Mouse (Mus musculus) embryo, embryonic 9.5 days (tissue): ENCODE results near the gene Ak4.

ENCODE experiments used
- DNase-seq: peaks from one replicate; pipeline ENCODE4 v3.0.0-alpha.2; 2017; ENCODE audit errors: extremely low spot score

The Ak4 gene

DNA sequence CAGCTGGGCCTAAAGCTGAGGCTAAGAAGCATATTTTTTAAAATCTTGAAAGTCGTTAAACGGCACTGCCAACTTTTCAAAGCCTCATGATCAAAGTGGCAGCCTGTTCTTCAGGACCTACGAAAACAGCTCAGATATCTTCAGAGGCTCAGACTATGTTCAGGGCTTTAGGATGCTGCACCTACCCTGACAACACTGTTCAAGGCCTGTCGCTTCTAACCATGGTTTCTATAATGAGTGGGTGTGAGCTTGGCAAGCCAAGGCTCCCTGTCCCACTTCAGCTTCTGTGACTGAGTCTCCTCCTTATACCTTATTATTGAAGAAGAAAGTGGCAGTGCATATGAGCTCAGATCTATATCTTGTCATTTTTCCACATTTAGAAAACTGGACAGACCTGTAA, 40.3 kb downstream of the Ak4 start:
- no peak for DNase-seq

DNA sequence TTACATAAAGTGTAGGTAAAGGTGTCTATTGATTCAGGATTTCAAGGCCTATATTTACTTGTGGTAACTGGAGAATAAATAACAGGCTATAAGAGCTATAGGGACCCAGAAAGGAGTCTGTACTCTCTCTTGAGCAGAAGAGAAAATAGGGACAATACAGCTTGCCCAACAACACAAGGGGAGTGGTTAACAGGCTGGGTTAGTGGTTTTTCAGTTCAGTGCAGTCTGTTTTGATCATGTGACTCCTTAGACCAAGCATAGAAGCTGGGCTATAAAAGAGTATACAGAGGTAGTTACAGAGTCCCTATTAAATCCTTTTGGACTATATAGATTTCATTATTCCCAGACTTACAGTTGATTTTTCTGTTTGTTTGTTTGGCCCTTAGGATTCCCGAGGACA, 41.0 kb downstream of the Ak4 start:
- no peak for DNase-seq

DNA sequence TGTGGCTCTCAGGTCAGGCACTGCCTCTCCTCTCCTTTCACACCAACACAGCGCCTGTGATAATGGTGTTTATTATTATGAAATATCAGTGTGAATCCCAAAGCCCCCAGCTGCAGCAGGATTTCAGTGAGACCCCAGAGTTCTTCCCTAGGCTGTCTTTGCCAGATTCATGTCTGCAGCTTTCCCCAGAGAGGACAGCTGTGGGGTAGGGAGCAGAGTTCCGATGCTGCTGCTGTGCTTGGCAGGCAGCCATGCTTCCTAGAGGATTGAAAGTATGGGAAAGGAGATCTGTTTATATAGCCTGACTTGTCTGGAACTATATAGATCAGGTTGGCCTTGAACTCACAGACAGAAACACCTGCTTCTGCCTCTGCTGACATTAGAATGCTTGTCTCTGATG, 43.0 kb downstream of the Ak4 start:
- no peak for DNase-seq

DNA sequence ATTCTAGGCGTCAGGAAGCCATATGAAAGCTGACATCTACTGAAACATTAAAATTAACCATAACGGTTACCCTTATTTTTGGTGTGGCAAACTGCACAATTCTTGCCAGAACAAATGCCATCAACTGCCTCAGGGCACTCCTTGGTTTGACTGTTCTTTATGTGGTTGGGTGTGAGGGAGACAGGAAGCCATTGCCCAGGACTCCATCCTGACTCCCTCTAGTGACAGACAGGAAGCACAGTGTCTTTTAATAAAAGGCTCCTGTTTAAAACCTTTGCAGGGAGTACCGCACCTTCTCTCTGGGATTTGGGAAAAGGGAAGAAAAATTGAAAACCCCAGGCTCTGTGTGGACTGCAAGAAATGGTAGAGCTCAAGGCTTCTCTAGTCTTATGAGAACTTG, 47.2 kb downstream of the Ak4 start:
- DNase-seq: no peak

DNA sequence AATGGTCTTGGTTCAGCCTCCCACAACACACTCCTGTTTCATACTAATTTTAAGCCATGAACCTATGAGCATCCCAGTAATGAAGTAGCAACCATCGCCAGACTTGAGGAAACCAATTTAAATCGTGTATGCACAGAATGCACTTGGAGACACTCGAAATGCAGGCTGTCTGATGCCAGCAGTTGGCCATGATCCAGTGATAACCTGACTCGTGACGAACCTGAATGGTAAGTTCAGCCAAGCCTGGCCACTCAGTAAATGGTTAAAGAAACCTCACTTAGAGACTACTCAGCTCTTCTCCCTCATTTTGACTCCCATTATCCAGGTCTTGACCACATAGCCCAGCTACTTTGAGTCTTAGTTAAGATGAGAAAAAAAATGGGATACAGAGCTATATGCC, 50.2 kb downstream of the Ak4 start:
- no peak for DNase-seq

DNA sequence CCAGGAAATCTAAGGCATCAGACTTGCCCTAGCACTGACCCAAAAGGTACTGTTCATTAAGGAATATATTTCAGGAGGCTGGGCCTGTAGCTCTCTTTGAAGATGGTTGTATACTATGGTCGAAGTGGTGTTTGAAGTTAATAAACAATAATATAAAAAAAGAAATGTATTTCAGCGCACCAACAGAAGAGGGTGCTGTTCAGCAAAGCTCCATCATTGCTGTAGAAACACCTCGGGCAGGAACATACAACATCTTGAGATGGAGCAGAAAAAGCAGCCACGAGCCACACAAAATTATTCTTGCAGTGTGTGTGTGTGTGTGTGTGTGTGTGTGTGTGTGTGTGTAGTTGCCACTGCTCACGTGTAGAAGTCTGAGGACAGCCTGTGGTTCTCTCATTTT, 51.5 kb downstream of the Ak4 start:
- no peak for DNase-seq

DNA sequence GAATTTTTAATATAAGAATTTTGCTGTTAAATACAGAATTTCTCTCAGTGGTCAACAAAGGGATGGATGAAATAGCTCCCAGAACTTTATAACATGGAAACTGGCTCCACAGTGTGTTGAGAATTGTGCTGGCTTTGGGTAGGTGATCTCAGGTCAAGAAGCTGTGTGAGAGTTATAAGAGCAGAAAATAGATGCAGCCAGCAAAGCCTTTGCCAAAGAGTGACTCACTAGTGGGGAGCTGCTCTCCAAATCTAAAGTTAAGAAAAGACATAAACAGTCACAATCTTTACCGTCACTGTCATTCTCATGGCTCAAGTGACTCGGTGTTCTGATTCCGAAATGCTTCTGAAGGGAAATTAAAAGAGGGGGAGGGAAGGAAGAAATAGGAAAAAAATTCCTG, 53.7 kb downstream of the Ak4 start:
- no peak for DNase-seq

DNA sequence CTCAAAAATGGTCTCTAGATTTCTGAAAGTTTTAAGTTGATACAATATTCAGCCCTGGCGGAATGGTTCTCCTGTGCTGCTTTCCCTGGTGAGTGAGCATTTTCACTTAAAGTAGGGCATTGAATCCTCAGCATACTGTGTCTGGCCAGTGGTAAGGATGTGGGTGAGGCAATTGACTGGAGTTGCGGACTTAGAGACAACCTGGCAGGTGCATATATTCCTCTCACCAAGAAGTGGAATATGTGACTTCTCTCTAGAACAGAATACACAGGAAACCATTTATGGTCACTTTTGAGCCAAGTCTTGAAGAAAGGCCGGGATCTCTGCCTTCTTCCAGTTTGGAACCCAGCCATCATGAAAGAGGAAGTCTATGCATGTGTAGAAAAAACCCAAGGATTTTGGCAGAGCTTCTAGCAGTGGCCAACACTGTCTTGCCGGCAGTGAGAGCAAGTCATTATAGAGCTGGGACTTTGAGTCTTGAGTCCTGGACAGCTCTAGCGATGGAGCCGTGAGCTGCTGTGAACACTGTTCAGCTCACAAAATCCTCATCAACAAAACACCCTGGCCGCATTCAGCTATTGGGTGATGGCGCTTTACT, 71.3 kb downstream of the Ak4 start:
- DNase-seq: no peak

DNA sequence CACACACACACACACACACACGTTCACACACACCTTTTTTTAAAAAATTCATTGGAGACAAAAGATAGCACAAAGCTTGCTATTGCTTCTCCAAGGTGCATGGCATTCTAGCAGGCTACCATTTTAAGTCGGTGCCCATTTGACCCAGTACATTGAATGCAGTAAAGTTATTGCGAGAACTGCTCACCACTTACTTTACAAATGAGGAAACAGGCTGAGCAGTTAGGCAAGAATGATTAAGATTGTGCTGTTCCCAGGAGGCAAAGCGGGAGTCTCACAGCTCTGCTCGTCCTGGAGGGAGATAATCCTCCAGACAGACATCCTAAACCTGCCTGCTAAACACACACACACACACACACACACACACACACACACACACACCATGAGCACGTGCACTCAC, 72.6 kb downstream of the Ak4 start:
- no peak for DNase-seq

DNA sequence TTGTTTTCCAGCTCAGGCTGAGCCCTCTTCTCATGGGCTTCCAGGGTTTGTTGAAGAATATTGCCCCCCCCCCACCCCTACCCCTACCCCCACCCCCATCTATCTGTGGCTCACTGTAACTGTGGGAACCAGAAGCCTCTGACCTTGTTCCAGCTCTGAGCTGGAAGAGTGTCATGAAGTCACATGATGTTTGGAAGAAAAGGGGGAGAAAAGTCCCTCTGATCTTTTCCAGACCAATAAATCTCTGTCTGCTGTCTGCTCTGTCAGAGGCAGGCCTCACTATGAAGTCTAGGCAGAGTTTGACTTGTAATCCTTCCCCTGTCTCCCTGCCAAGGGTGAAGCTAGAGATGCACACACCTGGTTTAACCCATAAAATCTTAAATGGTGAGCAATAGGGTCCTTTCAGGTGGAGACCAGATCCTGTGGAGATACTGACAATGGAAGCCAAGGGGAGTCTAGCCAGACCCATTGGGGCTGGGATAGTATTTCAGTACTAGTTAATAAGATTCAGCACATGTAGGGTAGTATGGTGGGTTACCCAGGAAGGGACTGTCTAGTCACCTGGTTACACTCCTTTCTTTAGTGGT, 74.6 kb downstream of the Ak4 start:
- no peak for DNase-seq

DNA sequence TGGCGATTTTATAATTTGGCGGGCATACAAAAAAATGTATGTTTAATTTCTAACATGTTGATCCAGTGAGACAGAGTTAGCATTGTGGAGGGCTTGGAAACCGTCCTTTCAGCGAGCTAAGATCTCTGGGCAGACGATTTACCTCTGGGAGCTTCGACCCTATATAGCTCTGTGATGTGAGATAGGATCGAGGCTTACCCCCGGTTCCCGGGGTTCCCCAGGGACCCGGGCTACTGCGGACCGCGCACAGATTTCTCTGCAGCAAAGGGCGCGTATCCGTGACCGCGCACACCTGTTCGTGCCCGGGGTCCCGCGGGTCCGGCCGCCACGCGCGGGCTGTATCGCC, 77.1 kb downstream of the Ak4 start:
- DNase-seq: no peak

DNA sequence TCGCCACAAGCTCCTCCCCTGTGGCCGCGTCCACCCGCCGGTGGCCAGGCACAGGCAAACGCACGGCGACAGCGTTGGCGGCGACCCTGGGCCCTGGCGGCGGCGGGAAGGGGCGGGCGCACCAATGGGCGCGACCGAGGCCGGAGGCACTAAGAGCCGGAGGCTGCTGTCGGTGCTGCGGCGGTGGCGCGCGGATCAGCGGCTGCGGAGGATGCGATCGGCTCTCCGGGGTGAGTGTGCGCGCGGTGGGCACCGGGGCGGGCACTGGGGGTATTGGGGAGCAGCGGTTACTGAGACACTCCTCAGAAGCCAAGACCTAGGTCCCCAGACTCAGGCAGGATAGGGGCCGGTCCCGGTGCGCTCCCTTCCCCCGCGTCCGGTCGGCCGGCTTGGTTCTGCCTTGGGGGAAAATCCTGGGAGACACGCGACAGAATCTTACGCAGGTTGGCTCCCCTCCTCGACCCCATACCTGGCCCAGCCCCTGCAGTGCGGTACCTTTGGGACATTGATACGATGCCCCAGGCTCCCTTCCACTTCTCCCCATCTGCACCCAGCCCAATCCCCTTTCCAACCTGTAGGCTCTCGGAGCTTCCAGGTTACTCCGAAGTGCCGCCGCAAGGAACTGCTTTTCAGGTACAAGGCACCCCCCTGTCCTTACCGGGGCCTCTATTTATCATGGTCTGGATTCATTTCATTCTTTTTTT, 77.6 kb downstream of the Ak4 start, which contains the start of gene Dnajc6:
Gene Dnajc6, plus strand, starts transcription at position 115 of the 704 bp plus-strand sequence.
- peak; percentile 51 for DNase-seq

DNA sequence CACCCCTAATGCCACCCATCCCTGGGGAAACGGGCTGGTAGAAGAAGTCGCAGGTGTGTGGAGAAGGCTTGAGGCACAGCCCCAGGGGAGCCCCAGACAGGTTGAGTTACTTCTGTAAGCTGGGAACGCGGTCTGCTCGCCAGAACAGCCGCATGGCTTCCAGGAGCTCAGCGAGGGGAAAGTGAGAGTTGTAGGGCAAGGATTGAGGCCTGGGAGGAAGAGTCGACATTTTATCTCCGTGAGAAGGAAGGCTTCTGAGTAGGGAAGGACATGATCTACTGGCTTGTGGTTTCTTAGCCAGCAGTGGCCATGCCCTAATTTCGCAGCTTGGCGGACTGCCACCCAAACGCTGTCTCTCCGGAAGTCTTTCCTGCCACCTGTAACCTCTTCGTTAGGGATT, 78.3 kb downstream of the Ak4 start:
- no peak for DNase-seq

DNA sequence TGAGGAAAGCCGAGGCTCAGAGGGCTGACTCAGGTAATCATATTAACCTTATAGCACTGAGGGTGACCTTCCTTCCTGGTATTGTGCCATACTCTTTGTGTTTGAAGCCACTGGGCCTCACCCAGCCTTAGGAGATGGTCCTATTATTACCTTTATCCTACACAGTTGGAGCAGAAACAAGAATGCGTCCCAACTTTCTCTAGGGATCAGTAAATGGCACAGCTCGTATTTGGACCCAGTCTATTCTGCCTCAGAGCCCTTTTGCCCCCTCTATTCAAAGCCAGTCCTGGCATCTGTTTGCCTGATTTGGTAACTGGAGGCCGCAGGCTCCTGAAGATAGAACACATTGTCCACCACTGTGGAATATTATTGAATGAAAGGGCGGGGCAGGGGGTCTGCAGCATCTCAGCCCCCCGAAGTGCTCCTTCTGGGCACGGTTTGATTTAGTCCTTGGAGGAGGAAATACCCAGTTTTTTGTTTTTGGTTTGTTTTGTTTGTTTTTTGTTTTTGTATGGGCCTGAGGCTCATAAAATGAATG, 85.5 kb downstream of the Ak4 start:
- no peak for DNase-seq

DNA sequence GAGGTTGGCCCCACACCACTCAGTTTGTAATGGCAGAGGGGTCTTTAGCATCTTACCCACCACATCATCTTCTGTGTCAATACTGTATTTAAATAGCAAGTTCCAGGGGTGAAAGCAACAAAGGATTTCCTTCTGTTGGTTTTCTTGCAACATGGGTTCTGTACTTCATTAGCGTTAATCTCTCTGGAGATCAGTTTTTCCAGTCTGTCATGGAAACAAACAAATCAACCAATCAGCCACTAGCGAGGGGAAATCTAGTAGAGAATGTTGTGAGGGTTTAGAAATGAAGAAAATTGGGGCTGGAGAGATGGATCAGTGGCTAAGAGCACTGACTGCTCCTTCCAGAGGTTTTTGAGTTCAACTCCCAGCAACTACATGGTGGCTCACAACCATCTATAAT, 86.9 kb downstream of the Ak4 start:
- DNase-seq: no peak

DNA sequence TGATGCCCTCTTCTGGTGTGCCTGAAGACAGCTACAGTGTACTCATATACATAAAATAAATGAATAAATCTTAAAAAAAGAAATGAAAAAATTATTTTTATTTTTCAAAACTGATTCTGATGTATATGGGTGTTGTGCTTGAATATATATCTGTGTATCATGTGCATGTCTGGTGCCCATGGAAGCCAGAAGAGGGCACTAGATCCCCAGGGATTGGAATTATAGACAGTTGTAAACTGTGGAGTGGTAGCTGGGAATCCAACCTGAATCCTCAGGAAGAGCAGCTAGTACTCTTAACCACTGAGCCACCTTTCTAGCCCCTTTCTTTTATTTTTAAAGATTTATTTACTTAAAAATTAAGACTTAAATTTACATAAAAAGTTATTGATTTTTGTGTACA, 87.3 kb downstream of the Ak4 start:
- DNase-seq: no peak

DNA sequence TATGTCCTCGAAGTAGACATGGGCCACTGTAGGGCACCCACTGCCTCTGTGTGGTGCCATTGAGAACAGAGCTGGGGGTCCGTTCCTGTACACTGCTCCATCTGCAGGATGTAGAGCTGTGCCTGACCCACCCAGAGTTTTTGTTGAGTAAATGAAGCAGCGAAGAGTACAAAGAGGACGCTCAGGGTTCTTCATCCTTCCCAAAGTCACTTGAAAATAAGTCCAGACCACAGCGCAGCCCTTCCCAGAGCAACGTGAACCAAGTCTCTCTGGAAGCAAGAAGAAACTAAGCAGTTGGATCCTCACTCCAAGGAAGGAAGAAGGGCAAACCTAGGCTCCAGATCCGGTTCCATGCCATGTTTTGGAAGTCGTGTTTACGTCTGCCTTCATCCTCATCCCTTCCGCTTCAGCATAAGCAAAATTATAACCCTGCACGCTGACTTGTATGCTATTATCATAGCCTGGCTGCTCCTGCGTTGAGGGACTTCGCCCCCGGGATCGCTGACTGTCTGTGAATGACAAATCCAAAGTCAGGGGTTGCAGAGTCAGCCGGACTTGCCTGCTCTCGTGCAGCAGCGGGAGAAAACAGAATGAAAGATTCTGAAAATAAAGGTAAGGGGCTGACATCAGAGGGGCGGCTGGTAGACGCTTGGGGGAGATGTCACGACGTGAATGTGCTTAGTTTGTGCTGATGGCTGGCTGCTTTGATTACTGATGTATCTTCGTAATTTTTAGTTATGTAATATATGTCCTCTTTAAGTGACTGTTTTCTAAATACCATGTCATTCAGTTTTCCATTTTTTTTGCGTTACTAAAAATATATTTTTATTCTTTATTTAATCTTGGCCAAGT, 88.7 kb downstream of the Ak4 start:
- peak; percentile 51 for DNase-seq

DNA sequence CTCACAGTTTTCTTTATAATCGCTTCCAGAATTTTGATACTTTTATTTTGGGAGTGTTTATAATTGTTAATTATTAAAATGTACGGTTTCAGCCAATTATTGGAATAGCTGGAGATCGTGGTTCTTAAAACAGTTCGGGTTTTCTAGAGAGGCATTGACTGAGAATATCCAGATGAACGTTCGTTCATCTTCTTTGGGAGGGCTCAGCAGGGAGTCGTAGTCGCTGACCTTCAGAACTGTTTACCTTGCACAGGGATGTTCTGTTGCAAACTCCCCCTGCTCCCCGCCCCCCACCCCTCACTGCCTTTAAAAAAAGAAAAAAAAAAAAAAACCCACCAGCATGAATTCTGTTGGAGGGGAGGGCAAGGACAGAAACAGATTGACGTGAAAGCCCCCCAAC, 89.4 kb downstream of the Ak4 start:
- DNase-seq: no peak

DNA sequence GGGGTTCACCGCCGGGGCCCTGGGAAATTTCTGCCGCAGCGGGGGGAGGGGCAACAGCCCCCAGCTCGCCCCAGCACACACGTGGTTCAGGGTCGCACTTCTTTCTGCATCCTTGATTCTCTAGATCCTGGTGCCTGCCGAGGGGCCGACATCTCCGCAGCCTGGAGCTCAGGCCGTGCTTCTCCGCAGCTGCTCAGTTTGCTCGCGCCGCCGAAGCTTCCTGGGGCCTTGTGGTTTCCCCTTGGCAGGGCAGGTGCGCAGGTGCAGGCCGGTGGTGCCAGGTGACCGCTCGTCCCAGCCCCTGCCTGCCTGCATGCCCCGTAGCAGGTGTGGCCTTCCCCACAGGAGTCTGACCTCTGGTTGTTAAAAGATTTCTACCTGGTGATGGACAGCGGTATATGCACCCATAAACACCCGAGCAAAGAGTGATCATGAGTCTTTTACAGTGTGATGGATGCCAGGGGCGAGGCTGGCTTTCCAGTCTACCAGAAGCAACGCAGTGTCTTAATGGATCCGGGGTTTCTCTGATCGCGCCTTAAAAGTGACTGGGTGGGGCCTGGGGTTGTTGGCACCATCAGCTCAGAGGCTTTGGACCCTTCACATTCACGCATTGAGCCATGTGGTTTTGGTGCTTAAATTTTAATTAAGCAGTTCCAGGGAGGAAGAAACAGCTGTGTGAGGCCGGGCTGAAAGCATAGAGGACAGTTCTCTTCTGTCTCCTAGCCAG, 89.9 kb downstream of the Ak4 start:
- peak; percentile 42 for DNase-seq

DNA sequence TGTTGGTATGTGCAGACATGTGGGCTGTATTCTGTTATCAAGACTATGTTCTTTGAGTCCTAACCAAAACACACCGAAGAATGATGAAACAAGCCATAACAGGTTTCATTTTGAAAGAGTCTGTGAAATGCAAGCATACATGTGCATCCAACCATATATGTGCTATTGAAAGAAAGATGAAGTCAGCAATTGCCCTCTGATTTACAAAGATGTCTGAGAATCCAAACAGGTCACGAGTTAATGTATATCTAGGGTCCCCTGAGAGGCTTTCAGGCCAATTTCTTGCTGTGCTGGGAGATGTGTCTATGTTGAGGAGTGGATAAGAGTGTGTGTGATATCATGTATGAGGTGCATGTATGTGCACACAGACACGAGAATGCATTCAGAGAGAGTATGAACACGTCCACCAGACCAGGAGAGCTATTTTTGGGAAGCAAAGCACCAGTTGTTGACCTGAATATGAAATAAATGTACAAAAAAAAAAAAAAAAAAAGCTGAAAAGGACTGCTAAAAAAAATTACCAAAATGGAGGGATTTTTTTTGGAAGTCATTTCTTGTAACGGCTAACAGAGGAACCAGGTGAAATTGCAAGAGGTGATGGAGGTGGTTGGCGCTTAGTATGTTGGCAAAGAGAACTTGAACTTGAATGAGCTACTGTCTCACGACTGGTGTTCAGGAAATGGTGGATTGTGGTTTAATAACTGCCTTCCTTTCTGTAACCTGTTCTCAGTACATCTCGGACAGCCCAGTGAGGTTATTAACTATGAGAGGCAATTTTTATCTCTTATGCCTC, 91.2 kb downstream of the Ak4 start:
- DNase-seq: no peak

DNA sequence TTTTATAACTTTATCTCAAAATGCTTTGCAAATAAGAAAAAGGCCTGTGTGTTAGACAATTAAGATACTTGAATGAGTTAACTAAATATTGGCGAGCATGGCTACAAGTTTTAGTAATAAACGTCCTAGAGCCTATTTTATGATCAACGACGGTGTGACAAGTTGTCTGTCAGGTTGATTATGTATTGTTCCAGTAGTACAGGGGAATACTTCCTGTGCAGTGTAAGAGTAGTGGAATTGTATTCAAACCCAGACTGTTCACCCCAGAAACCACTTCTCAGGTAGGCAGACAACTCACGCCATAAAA, 91.8 kb downstream of the Ak4 start:
- no peak for DNase-seq
